Mouse (Mus musculus) hindbrain, embryonic 10.5 days (tissue): ENCODE results near the gene Tulp2. TPM values are rescaled to one million over a fixed set of nuclear protein-coding genes. Genes with fewer than 3 reads are reported as not detected.
A peak's percentile ranks its signal among the peaks of the same experiment; 100 is the strongest.
"Not testable (repeated sequence)": the region's sequence is repeated elsewhere in the genome, so short reads cannot be mapped to it uniquely, and the experiment has no call there.

Source experiments
- DNase-seq: peaks from one replicate; pipeline ENCODE4 v3.0.0-alpha.2; 2017; ENCODE audit warnings: low spot score
- H3K27ac ChIP-seq: fragments of 300-500 bp; sonication (generic); 2 replicates; pipeline ENCODE4 v1.5.1; 2016; ENCODE audit warnings: mild to moderate bottlenecking, moderate library complexity
- H3K27me3 ChIP-seq: fragments of 300-500 bp; sonication (generic); 2 replicates; pipeline ENCODE4 v1.6.1; 2016; ENCODE audit warnings: mild to moderate bottlenecking; ENCODE audit not compliant: poor library complexity, insufficient read depth, severe bottlenecking
- H3K36me3 ChIP-seq: fragments of 300-500 bp; sonication (generic); 2 replicates; pipeline ENCODE4 v1.6.1; 2016; ENCODE audit warnings: mild to moderate bottlenecking, moderate library complexity
- H3K4me1 ChIP-seq: fragments of 300-500 bp; sonication (generic); replicated peaks from 2 replicates; pipeline ENCODE4 v1.6.1; 2016; ENCODE audit warnings: mild to moderate bottlenecking
- H3K4me3 ChIP-seq: fragments of 300-500 bp; sonication (generic); 2 replicates; pipeline ENCODE4 v1.5.1; 2016; ENCODE audit warnings: mild to moderate bottlenecking, moderate library complexity
- H3K9me3 ChIP-seq: fragments of 300-500 bp; sonication (generic); 2 replicates; pipeline ENCODE4 v1.6.1; 2016; ENCODE audit warnings: mild to moderate bottlenecking, moderate library complexity
- WGBS: fragments of 180-500 bp; shearing (Covaris S2); methylation state at CpG from one replicate; pipeline ENCODE4 v1.1.7; 2016; 5-methylcytosine and 5-hydroxymethylcytosine counted together
- polyA plus RNA-seq: library from polyadenylated mRNA; unstranded; fragments of >200 nt; fragmentation: Nextera tagmentation; extraction: Ambion mirVana; gene quantifications from 2 replicates; pipeline ENCODE4 v1.2.1, GENCODE M21; 2016

The Tulp2 gene
- polyA plus RNA-seq, 1 experiment from 2014 or later, result 0.47 TPM

DNA sequence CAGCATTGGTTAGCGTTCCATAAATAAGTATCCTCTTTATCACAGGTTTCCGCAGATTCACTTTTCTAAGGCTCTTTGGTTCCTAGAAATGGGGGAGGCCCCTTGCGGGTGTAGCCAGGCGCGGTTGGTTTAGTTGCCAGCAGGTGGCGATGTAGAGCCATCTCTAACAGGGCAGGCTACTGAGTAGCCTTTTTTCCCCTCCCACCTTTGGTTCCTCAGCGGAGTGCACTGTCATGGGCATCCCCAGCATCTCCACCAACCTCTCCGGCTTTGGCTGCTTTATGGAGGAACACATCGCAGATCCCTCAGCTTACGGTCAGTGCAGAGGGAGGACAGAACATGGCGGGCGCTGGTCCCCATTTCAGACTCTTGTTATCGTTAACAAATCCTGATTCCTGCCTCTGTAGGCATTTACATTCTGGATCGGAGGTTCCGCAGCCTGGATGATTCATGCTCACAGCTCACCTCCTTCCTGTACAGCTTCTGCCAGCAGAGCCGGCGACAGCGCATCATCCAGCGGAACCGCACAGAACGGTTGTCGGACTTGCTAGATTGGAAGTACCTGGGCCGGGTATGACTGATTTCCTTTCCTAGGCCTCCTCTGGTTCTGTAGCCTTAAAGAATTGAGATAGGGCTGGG lies 30.2 kb upstream of the Tulp2 start:
- H3K36me3 ChIP-seq, result peaks cover 73% of the 10 kb centered on the region
- H3K4me1 ChIP-seq, result 0 out of 2 replicates have a peak, but pooled peaks cover 3% of the 10 kb centered on the region
- 53% methylated on average over 23 of the region's 23 CpGs for WGBS

DNA sequence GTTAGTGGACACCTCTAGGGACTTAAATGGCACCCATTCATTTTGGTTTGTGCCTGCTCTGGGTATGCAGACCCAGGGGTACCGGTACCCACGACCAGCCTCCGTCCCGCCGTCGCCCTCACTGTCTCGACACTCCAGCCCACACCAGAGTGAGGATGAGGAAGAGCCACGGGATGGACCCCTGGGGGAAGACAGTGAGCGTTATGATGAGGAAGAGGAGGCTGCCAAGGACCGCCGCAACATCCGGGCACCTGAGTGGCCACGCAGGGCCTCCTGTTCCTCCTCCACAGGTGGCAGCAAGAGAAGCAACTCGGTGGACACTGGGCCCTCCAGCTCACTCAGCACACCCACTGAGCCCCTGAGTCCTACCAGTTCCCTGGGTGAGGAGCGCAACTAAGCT lies 26.7 kb upstream of the Tulp2 start:
- Histone ChIP-seq H3K9me3 (no peaks in the 10 kb centered on the region), H3K36me3 (peaks cover 73% of the 10 kb centered on the region), H3K4me1 (peaks cover 24% of the 10 kb centered on the region), H3K4me3 (no peak overlapping the region), H3K27ac (no peak overlapping the region), H3K27me3 (no peaks in the 10 kb centered on the region)
- DNase-seq, result no peak
- WGBS, result 89% methylated on average over 15 of the region's 15 CpGs

More for the DNA sequence above, 30.2 kb upstream of the Tulp2 start:
- Histone ChIP-seq H3K27me3 (no peaks in the 10 kb centered on the region), H3K9me3 (no peaks in the 10 kb centered on the region), H3K4me3 (peak overlapping the region; percentile 4; the same call in 1 of the 2 replicates), H3K27ac (no peak overlapping the region)
- DNase-seq, result peak; percentile 81

DNA sequence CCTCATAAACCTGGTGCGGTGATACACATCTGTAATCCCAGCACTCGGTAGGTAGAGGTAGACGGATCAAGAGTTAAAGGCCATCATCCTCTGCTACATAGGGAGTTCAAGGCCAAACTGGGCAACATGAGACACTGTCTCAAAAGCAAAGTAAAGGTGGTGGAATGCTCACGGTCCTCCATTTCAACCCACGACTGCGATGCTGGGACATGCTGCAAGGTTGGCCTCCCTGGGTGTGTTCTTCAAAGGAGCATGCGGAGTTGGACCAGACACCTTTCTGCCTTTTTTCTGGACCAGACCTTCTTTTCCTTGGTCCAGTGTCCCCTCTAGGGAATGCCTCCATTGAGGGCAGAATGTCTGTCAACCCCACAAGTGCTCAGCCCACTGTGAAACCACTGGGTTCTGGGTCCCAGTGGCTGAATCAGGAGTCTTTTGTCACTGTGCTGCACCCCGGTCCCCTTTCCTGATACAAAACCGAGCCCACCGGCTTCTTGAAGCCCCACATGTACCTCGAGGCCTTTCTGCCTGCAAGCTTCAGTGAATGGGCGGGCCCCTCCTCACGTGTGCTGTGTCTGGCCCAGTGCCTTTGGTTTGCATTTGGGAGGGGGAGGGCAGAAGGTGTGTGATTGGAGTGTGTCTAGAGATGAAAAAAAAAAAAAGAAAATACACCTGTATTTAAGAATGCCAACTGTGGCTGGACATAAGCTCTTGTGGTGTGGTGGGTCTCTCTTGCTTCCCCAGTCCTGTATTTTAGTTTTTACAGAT lies 25.6 kb upstream of the Tulp2 start:
- no peak for DNase-seq
- Histone ChIP-seq H3K27me3 (no peaks in the 10 kb centered on the region), H3K9me3 (no peaks in the 10 kb centered on the region), H3K4me3 (peak overlapping the region; percentile 91; the same call in 1 of the 2 replicates), H3K4me1 (peaks cover 36% of the 10 kb centered on the region), H3K36me3 (peaks cover 74% of the 10 kb centered on the region), H3K27ac (no peak overlapping the region)
- 81% methylated on average over 13 of the region's 13 CpGs for WGBS

DNA sequence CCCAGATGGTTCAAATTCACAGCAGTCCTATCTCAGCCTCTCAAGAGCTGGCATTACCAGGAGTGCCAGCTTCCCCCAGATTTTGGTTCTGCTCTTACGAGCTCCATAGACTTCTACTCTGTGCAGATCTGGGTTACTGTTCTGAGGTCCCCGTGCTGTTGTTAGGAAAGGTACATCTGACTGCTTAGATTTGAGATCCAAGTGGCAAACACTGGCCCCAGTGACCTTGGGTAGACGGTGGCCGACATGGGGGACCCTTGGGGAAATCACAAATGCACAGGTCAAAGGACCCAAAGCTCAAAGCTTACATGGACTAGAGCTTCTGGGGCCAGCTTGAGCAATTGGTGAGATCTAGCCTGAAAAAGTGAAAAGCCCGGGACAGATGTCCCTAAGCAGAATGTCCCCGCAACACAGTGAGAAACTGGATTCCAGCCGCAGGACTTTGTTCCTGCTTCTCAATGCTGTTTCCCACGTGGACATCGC lies 24.9 kb upstream of the Tulp2 start:
- Histone ChIP-seq H3K27me3 (no peaks in the 10 kb centered on the region), H3K36me3 (peaks cover 78% of the 10 kb centered on the region), H3K4me3 (peak overlapping the region; percentile 91; the same call in 1 of the 2 replicates), H3K9me3 (no peaks in the 10 kb centered on the region), H3K4me1 (peaks cover 42% of the 10 kb centered on the region), H3K27ac (no peak overlapping the region)
- 58% methylated on average over 9 of the region's 9 CpGs for WGBS
- peak; percentile 36 for DNase-seq

DNA sequence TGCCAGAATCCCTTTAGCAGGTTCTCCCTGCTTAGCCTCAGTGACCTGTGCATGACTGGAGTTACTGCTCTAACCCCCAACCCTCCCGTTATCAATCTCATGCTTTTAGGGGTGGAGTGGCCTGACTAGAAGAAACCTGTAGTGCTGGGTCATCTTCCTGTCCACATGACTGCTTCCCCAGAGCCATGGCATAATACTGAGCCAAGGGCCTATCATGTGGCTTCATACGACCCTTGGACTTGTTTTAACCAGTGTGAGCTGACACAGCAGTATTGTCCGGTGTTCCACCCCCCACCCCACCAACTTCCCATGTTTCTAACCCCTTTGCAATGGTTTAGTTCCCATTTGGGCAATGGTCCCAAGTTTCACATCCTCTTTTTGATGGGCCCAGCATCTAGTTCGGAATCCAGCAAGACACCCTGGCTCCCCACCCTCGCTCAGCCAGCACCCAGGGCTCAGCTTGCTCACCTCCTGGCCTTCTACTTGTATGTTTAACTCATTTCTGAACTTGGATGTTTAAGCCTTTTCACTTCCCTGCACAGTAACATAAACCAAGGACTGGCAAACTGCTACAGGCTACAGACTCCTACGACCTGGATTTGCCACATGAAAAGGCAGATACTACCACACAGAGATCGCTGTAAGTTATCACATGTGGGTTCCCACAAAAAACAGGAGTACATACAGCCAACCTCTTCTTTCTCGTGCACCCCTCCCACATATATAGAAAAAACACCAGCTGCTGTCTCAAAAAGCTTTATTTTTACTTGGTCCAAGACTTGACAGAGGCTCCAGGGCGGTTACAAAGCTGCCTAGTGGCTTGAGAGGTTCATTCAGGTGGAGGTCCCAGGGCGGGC lies 24.2 kb upstream of the Tulp2 start:
- DNase-seq, result no peak
- peaks cover 77% of the 10 kb centered on the region for H3K36me3 ChIP-seq
- WGBS, result 76% methylated on average over 10 of the region's 10 CpGs

DNA sequence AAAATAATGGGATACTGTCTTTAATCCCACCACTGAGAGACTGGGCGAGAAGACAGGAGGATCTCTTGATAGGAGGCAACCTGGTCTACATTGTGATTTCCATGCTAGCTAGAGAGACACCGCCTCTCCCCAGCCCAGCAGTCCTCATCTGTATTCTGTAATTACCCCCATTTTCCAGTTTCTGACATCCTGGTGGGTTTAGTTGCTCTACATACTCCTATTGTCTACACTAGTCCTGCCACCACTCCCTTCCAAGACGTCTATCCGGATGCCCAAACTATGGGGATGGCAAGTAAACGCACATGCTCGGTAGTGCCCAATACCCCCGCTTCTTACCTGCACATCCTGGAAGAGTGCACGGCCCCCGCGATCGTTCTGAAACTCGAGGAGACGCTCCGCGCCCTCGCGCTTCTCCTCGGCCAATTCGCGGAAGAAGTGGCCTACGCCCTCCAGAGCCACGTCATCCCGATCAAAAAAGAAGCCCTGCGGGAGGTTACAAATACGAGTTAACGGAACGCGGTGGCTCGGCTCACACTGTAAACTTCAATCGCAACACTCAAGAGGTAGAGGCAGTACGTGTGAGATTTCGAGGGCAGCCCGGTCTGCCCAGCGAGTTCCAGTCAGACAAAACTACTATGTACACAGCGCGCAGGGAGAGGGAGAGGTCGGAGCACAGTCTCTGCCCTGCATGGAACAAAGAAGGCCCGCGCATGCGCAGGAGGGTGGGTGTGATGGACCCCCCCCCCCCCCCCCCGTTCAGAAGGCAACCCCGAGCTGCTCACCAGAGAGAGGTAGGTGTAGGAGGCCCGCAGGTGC lies 22.7 kb upstream of the Tulp2 start:
- no peaks in the 10 kb centered on the region for H3K9me3 ChIP-seq
- DNase-seq, result peak; percentile 88
- peaks cover 78% of the 10 kb centered on the region for H3K36me3 ChIP-seq
- WGBS, result under 1% methylated on average over 43 of the region's 43 CpGs
- peak overlapping the region; percentile 96 for H3K27ac ChIP-seq
- no peaks in the 10 kb centered on the region for H3K27me3 ChIP-seq
- peak overlapping the region; percentile 91 for H3K4me3 ChIP-seq
- H3K4me1 ChIP-seq, result peaks cover 44% of the 10 kb centered on the region

More for the DNA sequence above, 24.2 kb upstream of the Tulp2 start:
- H3K4me1 ChIP-seq, result peaks cover 44% of the 10 kb centered on the region
- H3K9me3 ChIP-seq, result no peaks in the 10 kb centered on the region
- no peaks in the 10 kb centered on the region for H3K27me3 ChIP-seq
- peak overlapping the region; percentile 96; the same call in 1 of the 2 replicates for H3K27ac ChIP-seq
- H3K4me3 ChIP-seq, result peak overlapping the region; percentile 91

DNA sequence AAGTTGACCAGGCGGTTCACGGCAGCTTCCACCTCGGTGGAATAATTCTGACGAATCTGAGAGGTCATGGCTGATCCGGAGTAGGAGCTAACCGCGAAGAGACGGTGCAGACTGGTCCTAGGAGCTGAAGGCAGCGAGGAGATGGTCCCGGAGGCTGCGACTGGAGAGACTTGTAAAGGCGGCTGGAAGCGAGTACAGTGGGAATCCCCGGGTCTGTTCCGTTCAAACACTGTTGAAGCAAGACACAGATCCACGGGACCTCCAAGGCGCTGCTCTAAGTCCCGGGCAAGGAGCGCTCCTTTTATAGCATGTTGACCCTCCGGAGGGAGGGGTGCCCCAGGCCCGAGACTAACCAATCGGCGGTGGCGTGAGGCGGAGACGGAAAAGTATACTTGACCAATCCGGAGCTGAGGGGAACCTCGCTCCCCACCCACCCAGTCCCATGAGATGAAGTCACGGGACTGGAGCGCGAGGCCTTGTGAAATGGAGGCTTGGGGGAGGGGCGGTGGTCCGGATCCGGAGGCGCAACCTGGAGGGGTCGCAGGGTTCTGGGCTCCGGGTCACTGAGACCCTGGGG lies 22.0 kb upstream of the Tulp2 start, which contains the start of gene Ftl1:
Gene Ftl1, minus strand, starts transcription at position 321 of the 577 bp plus-strand sequence.
- Histone ChIP-seq H3K36me3 (peaks cover 78% of the 10 kb centered on the region), H3K4me1 (peaks cover 44% of the 10 kb centered on the region), H3K27ac (peak within 1 kb of the TSS; percentile 96), H3K4me3 (peak within 1 kb of the TSS; percentile 91)
- not testable (repeated sequence) for H3K9me3 ChIP-seq, H3K27me3 ChIP-seq
- 0% methylated on average over 37 of the region's 37 CpGs for WGBS
- DNase-seq, result peak; percentile 98

DNA sequence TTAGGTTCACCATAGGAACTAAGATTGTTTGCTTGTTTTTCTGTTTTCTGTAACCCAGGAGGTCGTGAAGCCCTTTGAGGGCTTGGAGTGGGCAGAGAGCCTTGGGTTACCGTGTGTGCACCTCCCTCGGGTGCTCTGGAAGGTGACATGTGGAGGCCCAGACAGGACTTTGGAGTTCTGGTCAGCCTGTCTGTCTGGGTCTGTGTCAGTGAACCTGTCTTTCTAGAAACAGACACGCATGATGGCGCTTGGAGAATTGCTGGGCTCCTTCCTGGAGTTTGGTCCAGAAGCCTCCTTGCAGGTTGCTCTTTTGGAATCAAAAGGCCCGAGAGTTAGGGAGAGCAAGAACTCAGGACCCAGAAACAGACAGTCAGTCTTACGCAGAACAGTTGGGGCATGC lies 21.3 kb upstream of the Tulp2 start:
- Histone ChIP-seq H3K36me3 (peaks cover 78% of the 10 kb centered on the region), H3K27ac (peak overlapping the region; percentile 96), H3K4me1 (peaks cover 50% of the 10 kb centered on the region), H3K4me3 (peak overlapping the region; percentile 91), H3K27me3 (no peaks in the 10 kb centered on the region), H3K9me3 (no peaks in the 10 kb centered on the region)
- peak; percentile 18 for DNase-seq
- WGBS, result 77% methylated on average over 7 of the region's 7 CpGs

DNA sequence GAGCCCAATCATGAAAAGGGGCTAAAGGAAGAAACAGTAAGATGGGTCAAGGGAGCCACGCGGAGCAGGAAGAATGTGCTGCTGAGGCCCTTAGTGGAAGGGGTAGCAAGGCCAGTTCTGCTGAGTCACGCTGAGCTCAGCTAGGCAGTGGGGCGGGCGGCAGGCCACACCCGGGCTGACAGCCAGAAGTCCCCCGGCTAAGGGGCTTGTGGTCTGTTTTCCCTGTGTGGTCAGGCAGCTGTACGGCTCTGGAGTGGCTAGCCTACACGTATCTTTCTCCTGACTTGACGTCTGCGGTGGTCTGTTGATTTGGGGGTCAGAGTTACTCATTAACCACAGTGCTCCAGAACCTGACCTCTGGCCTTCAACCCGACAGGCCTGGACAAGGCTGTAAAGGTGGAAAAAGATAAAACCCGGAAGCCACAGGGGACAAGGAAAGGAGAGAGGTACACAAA lies 20.8 kb upstream of the Tulp2 start:
- peak; percentile 55 for DNase-seq
- peaks cover 76% of the 10 kb centered on the region for H3K36me3 ChIP-seq
- H3K27me3 ChIP-seq, result no peaks in the 10 kb centered on the region
- H3K4me1 ChIP-seq, result peaks cover 55% of the 10 kb centered on the region
- WGBS, result 32% methylated on average over 13 of the region's 13 CpGs
- peak overlapping the region; percentile 91 for H3K4me3 ChIP-seq
- peak overlapping the region; percentile 96 for H3K27ac ChIP-seq
- no peaks in the 10 kb centered on the region for H3K9me3 ChIP-seq

DNA sequence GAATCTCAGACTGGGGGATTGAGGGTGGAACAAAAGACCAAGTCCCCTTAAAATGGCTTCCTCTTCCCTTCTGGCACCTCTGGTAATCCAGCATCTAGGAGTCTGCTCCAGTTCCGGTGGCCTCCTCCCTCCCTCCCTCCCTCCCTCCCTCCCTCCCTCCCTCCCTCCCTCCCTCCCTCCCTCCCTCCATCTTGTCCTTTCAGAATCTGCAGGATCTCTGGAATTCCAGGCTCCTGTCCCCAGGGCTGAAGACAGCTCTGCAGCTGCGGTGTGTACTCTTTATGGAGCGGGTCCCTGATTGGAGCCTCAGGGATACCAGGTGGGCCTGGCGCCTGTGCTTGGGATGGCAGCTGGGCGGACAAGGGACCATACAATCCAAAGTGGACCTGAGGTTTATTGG lies 20.4 kb upstream of the Tulp2 start:
- peak; percentile 14 for DNase-seq
- Histone ChIP-seq H3K4me3 (peak overlapping the region; percentile 91; the same call in 1 of the 2 replicates), H3K27ac (peak overlapping the region; percentile 96), H3K4me1 (peaks cover 60% of the 10 kb centered on the region), H3K36me3 (peaks cover 72% of the 10 kb centered on the region), H3K9me3 (no peaks in the 10 kb centered on the region), H3K27me3 (no peaks in the 10 kb centered on the region)
- WGBS, result 51% methylated on average over 5 of the region's 5 CpGs

DNA sequence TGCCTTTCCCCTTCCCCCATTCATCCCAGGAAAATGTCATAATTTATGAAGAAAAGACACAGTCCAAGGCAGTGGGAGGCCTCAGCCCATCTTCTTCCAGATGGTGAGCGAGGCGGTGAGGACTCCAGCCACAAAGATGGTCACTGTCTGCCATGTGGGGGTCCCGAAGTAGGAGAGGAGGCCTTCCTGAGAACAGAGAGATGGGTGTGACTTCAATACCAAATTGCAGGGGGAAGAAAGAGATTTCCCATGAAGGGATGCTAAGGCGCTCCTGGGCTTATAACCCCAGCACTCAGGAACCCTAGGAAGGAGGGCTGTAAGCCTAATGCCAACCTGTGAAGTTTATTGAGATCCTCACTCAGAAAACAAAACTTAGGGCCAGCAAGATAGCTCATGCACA lies 19.9 kb upstream of the Tulp2 start:
- Histone ChIP-seq H3K4me1 (peaks cover 57% of the 10 kb centered on the region), H3K36me3 (peaks cover 69% of the 10 kb centered on the region), H3K27ac (peak overlapping the region; percentile 96; the same call in 1 of the 2 replicates), H3K9me3 (no peaks in the 10 kb centered on the region), H3K27me3 (no peaks in the 10 kb centered on the region), H3K4me3 (no peak overlapping the region)
- 93% methylated on average over 4 of the region's 4 CpGs for WGBS
- DNase-seq, result no peak
